Mouse (Mus musculus): Measurements from ENCODE around the gene A630089N07Rik. TPM values are rescaled to one million over a fixed set of nuclear protein-coding genes. Genes with fewer than 3 reads are reported as not detected.
"Not testable (repeated sequence)": the region's sequence is repeated elsewhere in the genome, so short reads cannot be mapped to it uniquely, and the experiment has no call there.

Gene A630089N07Rik
- polyA plus RNA-seq (2015; fragmentation: Nextera tagmentation; extraction: Ambion mirVana), result 1.9 and 2.3 TPM in 2 replicates

DNA sequence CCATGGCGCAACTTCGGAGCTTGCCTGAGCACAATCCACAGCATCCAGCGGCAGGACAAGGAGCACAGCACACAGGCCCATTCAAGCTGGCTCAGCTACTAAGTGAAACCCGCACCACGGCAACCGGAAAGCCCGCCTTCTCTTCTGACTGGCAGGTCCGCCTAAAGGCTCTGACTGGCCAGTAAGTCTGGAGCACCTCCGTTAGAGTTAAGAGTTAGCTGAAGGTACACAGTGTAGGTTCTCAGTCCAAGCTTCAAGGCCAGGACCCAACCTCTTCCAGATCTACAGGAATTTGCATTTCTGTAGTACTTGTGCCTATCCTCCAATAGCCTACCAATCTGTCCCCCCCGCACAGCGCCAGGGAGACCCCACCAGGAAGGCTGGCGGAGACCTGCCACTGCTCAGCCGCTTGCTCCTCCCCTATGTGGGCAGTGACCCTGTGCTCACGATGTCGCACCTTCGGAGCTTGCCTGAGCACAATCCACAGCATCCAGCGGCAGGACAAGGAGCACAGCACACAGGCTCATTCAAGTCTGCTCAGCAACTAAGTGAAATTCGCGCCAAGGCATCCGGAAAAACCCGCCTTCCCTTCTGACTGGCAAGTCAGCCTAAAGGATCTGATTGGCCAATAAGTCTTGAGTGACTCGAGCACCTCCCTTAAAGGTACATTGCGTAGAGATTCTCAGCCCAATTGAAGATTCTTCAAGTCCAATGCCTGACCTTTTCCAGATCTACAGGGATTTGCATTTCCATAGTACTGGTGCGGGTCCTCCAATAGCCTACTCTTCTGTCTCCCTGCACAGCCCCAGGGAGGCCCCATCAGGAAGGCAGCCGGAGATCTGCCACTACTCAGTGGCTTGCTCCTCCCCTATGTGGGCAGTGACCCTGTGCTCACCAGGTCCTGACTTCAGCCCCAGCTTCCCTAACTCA lies at the start of gene A630089N07Rik:
Gene A630089N07Rik (minus strand): TSS at position 562 of the 930 bp plus-strand sequence.
- peak; percentile 98 for ATAC-seq
- not testable (repeated sequence) for H3K27me3 ChIP-seq (replicated peaks; ENCODE audit: control insufficient read depth, insufficient read depth, low read length); H3K27ac ChIP-seq (ENCODE audit: low read depth, low read length); H3K36me3 ChIP-seq (ENCODE audit: control insufficient read depth, insufficient read depth); H3K9me3 ChIP-seq (ENCODE audit: control insufficient read depth); H3K4me1 ChIP-seq (replicated peaks; ENCODE audit: control insufficient read depth, insufficient read depth, low read length)
- WGBS, result under 1% methylated on average over 25 of the region's 25 CpGs
- H3K9ac ChIP-seq (ENCODE audit: low read depth, low read length), result peak within 1 kb of the TSS; percentile 31
- peak within 1 kb of the TSS; percentile 92 for H3K4me2 ChIP-seq (replicated peaks; ENCODE audit: low read depth)
- peak within 1 kb of the TSS; percentile 67 for H3K4me3 ChIP-seq (ENCODE audit: low read depth, low read length)

DNA sequence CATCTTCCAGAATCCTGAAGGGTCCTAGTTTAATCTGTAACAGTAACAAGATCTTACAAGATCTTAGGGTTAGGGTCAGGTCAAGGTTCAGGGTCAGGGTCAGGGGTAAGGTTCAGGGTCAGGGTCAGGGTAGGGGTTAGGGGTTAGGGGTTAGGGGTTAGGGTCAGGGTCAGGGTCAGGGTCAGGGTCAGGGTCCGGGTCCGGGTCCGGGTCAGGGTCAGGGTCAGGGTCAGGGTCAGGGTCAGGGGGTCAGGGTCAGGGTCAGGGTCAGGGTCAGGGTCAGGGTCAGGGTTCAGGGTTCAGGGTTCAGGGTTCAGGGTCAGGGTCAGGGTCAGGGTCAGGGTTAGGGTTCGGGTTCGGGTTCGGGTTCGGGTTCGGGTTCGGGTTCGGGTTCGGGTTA lies 24.9 kb upstream of the A630089N07Rik start:
- H3K9me3 ChIP-seq (ENCODE audit: control insufficient read depth), result 0 out of 2 replicates have a peak, but pooled peaks cover 3% of the 10 kb centered on the region
- 97% methylated on average over 11 of the region's 11 CpGs for WGBS
- H3K4me3 ChIP-seq (ENCODE audit: low read depth, low read length), result no peak overlapping the region
- no peak overlapping the region for H3K9ac ChIP-seq (ENCODE audit: low read depth, low read length)
- no peak overlapping the region for H3K27ac ChIP-seq (ENCODE audit: low read depth, low read length)
- no peak for ATAC-seq
- no peak for TF ChIP-seq CTCF (IDR thresholded peaks at IDR 0.05; ENCODE audit: low read depth)
- H3K36me3 ChIP-seq (ENCODE audit: control insufficient read depth, insufficient read depth), result no peaks in the 10 kb centered on the region
- no peaks in the 10 kb centered on the region for H3K27me3 ChIP-seq (replicated peaks; ENCODE audit: control insufficient read depth, insufficient read depth, low read length)
- no peaks in the 10 kb centered on the region for H3K4me1 ChIP-seq (replicated peaks; ENCODE audit: control insufficient read depth, insufficient read depth, low read length)
- no peak overlapping the region for H3K4me2 ChIP-seq (replicated peaks; ENCODE audit: low read depth)

DNA sequence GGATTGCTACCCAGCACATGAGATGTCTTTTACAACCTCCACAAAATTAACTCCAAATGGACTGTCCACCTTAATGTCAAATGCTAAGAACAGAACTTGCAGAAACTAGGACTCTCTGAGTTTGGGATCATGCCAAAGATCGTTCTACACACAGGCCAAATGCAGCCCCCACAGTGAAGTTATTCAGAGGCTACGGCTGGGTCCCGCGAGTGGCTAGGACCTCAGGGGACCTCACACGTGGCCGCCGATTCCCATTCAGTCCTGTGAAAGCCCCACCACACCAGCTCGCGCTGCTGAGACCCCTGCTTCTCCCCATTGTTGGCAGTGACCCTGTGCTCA lies 731 bp downstream of the A630089N07Rik start:
- not testable (repeated sequence) for H3K27ac ChIP-seq (ENCODE audit: low read depth, low read length); H3K9me3 ChIP-seq (ENCODE audit: control insufficient read depth); H3K4me1 ChIP-seq (replicated peaks; ENCODE audit: control insufficient read depth, insufficient read depth, low read length); H3K36me3 ChIP-seq (ENCODE audit: control insufficient read depth, insufficient read depth); ATAC-seq; H3K27me3 ChIP-seq (replicated peaks; ENCODE audit: control insufficient read depth, insufficient read depth, low read length)
- 0% methylated on average over 9 of the region's 9 CpGs for whole genome bisulfite sequencing
- Histone ChIP-seq H3K4me2 (replicated peaks; ENCODE audit: low read depth) (peak overlapping the region; percentile 92), H3K4me3 (ENCODE audit: low read depth, low read length) (peak overlapping the region; percentile 67), H3K9ac (ENCODE audit: low read depth, low read length) (peak overlapping the region; percentile 31; the same call in 1 of the 2 replicates)

DNA sequence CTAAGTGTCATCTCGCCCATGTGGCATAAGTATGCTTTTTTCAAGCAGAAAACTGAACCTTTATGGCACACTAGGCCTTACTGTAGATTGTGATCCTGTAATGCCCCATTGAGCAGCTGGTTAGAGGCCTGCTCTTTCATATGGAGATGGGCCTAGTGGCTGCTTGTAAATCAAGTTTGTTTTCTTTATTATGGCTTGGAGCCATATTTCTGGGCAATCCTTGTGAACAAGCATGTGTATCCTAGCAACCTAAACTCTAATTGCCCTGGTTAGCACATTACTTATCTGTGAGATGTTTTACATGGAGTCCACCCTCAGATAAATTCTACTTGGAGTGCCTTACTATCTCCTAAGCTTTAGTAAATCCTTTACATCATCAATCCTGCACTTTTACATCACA lies 1.1 kb downstream of the A630089N07Rik start:
- H3K4me3 ChIP-seq (ENCODE audit: low read depth, low read length), result peak overlapping the region; percentile 67
- H3K9me3 ChIP-seq (ENCODE audit: control insufficient read depth); H3K27me3 ChIP-seq (replicated peaks; ENCODE audit: control insufficient read depth, insufficient read depth, low read length); ATAC-seq; H3K27ac ChIP-seq (ENCODE audit: low read depth, low read length); H3K9ac ChIP-seq (ENCODE audit: low read depth, low read length); H3K4me1 ChIP-seq (replicated peaks; ENCODE audit: control insufficient read depth, insufficient read depth, low read length); H3K36me3 ChIP-seq (ENCODE audit: control insufficient read depth, insufficient read depth): not testable (repeated sequence)
- 90% methylated on average over 1 of the region's 1 CpGs for WGBS
- H3K4me2 ChIP-seq (replicated peaks; ENCODE audit: low read depth), result peak overlapping the region; percentile 92

DNA sequence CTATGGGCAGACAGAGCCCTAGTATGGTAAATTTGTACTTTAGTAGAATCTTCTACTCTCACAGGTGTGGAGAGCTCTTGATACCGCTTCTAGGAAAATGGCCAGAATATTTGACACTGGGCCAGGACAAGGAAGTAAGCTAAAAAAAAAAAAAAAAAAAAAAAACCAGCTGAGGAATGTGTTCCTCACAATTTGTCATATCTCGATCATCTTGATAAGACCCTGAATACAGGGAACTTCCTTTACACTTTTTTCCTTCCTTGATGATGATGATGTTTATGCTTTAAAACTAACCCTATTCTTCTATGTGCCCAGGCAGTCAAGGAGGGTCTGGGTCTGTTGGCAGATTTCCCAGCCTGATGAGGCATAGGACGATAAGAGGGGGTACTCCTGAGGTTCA lies 2.9 kb downstream of the A630089N07Rik start:
- H3K4me3 ChIP-seq (ENCODE audit: low read depth, low read length); H3K27me3 ChIP-seq (replicated peaks; ENCODE audit: control insufficient read depth, insufficient read depth, low read length); H3K9ac ChIP-seq (ENCODE audit: low read depth, low read length); H3K9me3 ChIP-seq (ENCODE audit: control insufficient read depth); ATAC-seq; H3K4me1 ChIP-seq (replicated peaks; ENCODE audit: control insufficient read depth, insufficient read depth, low read length); H3K36me3 ChIP-seq (ENCODE audit: control insufficient read depth, insufficient read depth); H3K27ac ChIP-seq (ENCODE audit: low read depth, low read length); H3K4me2 ChIP-seq (replicated peaks; ENCODE audit: low read depth): not testable (repeated sequence)
- 59% methylated on average over 3 of the region's 3 CpGs for WGBS

DNA sequence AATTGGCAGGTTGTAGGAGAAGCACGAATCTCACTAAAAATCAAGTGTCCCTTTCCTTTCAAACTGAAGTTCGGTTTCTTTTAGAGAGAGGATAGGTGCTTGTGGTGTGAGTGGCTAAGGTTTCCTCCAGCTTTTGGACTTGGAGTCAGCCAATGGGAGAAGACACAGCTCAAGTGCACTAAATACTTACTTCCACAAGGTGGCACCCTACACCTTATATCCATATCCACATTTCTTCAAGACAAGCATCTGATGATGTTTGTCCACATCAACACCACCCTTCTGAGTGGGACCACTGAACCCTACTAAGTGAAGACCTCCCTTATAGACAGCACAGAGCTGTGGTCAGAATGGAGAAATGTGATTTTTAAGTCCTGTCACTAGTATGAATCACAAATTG lies 40.6 kb downstream of the A630089N07Rik start:
- H3K4me2 ChIP-seq (replicated peaks; ENCODE audit: low read depth), result no peak overlapping the region
- no peak overlapping the region for H3K4me3 ChIP-seq (ENCODE audit: low read depth, low read length)
- H3K36me3 ChIP-seq (ENCODE audit: control insufficient read depth, insufficient read depth), result 0 out of 2 replicates have a peak, but pooled peaks cover 3% of the 10 kb centered on the region
- 85% methylated on average over 2 of the region's 2 CpGs for WGBS
- H3K9ac ChIP-seq (ENCODE audit: low read depth, low read length), result no peak overlapping the region
- ATAC-seq, result no peak
- no peaks in the 10 kb centered on the region for H3K4me1 ChIP-seq (replicated peaks; ENCODE audit: control insufficient read depth, insufficient read depth, low read length)
- no peak overlapping the region for H3K27ac ChIP-seq (ENCODE audit: low read depth, low read length)
- peak; percentile 75 for TF ChIP-seq CTCF (IDR thresholded peaks at IDR 0.05; ENCODE audit: low read depth)
- H3K9me3 ChIP-seq (ENCODE audit: control insufficient read depth), result no peaks in the 10 kb centered on the region
- no peaks in the 10 kb centered on the region for H3K27me3 ChIP-seq (replicated peaks; ENCODE audit: control insufficient read depth, insufficient read depth, low read length)

DNA sequence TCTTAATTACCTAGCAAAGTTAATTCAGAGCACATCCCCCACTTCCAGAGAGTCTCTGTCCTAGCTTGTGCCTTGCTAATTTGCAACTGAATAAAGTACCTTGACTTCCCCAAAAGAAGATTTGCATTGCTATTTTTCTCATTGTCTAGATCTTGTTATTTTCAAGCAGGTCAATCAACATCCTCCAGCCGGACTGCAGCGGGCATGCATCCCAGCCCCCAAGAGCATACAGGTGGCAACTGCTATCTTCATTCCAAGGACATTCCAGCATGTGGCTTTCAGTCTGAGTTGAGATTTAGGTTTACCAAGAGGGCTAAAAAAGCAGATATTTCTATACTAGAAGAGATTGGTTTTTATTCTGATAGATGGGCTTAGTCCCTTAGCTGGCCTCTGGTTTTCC lies 47.3 kb downstream of the A630089N07Rik start:
- 99% methylated on average over 2 of the region's 2 CpGs for WGBS
- not testable (repeated sequence) for ATAC-seq; H3K27me3 ChIP-seq (replicated peaks; ENCODE audit: control insufficient read depth, insufficient read depth, low read length)

DNA sequence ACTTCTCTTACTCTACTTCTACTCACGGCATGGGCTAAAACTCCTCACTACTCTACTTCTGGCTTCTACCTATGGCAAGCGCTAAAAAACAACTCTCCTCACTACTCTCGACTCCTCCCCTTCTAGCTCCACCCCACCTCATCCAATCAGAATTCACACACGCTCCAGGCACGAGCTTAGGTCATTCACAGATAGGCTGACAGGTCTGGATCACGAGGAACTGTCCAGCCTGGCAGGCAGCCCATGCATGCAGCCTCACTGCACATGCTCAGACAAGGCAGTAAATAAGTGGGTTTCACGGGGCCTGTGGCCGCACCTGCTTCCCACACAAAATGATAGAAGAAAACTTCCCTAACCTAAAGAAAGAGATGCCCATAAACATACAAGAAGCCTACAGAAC lies 56.1 kb downstream of the A630089N07Rik start:
- WGBS, result 84% methylated on average over 8 of the region's 8 CpGs
- not testable (repeated sequence) for H3K27me3 ChIP-seq (replicated peaks; ENCODE audit: control insufficient read depth, insufficient read depth, low read length); H3K4me2 ChIP-seq (replicated peaks; ENCODE audit: low read depth); H3K9me3 ChIP-seq (ENCODE audit: control insufficient read depth); H3K27ac ChIP-seq (ENCODE audit: low read depth, low read length); H3K4me3 ChIP-seq (ENCODE audit: low read depth, low read length); H3K4me1 ChIP-seq (replicated peaks; ENCODE audit: control insufficient read depth, insufficient read depth, low read length); ATAC-seq; H3K9ac ChIP-seq (ENCODE audit: low read depth, low read length); H3K36me3 ChIP-seq (ENCODE audit: control insufficient read depth, insufficient read depth)

More for the DNA sequence above, 47.3 kb downstream of the A630089N07Rik start:
- not testable (repeated sequence) for H3K4me3 ChIP-seq (ENCODE audit: low read depth, low read length); H3K27ac ChIP-seq (ENCODE audit: low read depth, low read length); H3K9ac ChIP-seq (ENCODE audit: low read depth, low read length); H3K9me3 ChIP-seq (ENCODE audit: control insufficient read depth); H3K4me1 ChIP-seq (replicated peaks; ENCODE audit: control insufficient read depth, insufficient read depth, low read length); H3K36me3 ChIP-seq (ENCODE audit: control insufficient read depth, insufficient read depth); H3K4me2 ChIP-seq (replicated peaks; ENCODE audit: low read depth)

Data from intestine, postnatal 0 days (tissue).